Mouse (Mus musculus) liver, postnatal 0 days (tissue): ENCODE results near the gene Hist1h2af. TPM values are rescaled to one million over a fixed set of nuclear protein-coding genes. Genes with fewer than 3 reads are reported as not detected.

Experiments used
- ATAC-seq: fragments of 200-750 bp; cut with Nextera tagmentation; 2 replicates; pipeline ENCODE4 v1.8.0; 2017; ENCODE audit warnings: mild to moderate bottlenecking, moderate library complexity
- DNase-seq: peaks from one replicate; pipeline ENCODE4 v3.0.0-alpha.2; 2016
- H3K27ac ChIP-seq: fragments of 300-500 bp; sonication (generic); 2 replicates; pipeline ENCODE4 v1.5.1; 2014; ENCODE audit warnings: antibody characterized with exemption, moderate library complexity, mild to moderate bottlenecking, low read depth
- H3K27me3 ChIP-seq: fragments of 300-500 bp; sonication (generic); 2 replicates; pipeline ENCODE4 v1.6.1; 2014; ENCODE audit warnings: low read length, control low read depth, mixed read lengths; ENCODE audit not compliant: insufficient read depth
- H3K36me3 ChIP-seq: fragments of 300-500 bp; sonication (generic); replicated peaks from 2 replicates; pipeline ENCODE4 v1.6.1; 2014; ENCODE audit warnings: mild to moderate bottlenecking, control low read depth, low read length, moderate library complexity, mixed read lengths; ENCODE audit not compliant: insufficient read depth
- H3K4me1 ChIP-seq: fragments of 300-500 bp; sonication (generic); 2 replicates; pipeline ENCODE4 v1.6.1; 2014; ENCODE audit warnings: antibody characterized with exemption, mild to moderate bottlenecking, control low read depth; ENCODE audit not compliant: insufficient read depth
- H3K4me2 ChIP-seq: fragments of 300-500 bp; sonication (generic); 2 replicates; pipeline ENCODE4 v1.6.1; 2014; ENCODE audit warnings: low read depth, mild to moderate bottlenecking, low read length, moderate library complexity, mixed read lengths
- H3K4me3 ChIP-seq: fragments of 300-500 bp; sonication (generic); 2 replicates; pipeline ENCODE4 v1.5.1; 2014; ENCODE audit warnings: low read depth, low read length
- H3K9ac ChIP-seq: fragments of 300-500 bp; sonication (generic); replicated peaks from 2 replicates; pipeline ENCODE4 v1.6.1; 2014; ENCODE audit warnings: mild to moderate bottlenecking, moderate library complexity
- H3K9me3 ChIP-seq: fragments of 300-500 bp; sonication (generic); 2 replicates; pipeline ENCODE4 v1.6.1; 2016; ENCODE audit warnings: mild to moderate bottlenecking, control low read depth, low read length, mixed read lengths
- CTCF ChIP-seq: sonication (generic); IDR thresholded peaks from 2 replicates; pipeline ENCODE4 v1.5.1; 2016; ENCODE audit warnings: antibody characterized with exemption, low read depth
- EP300 ChIP-seq: IDR thresholded peaks from 2 replicates; pipeline ENCODE4 v1.6.1; 2016; ENCODE audit warnings: antibody characterized with exemption, low read depth, mild to moderate bottlenecking
- WGBS: fragments of 180-500 bp; shearing (Covaris S2); extraction: QIAGEN DNeasy Blood & Tissue Kit; methylation state at CpG from one replicate; pipeline ENCODE4 v1.1.7; 2014; ENCODE audit not compliant: insufficient replicate concordance; 5-methylcytosine and 5-hydroxymethylcytosine counted together
- polyA plus RNA-seq: library from polyadenylated mRNA; unstranded; fragments of >200 nt; fragmentation: Nextera tagmentation; extraction: Ambion mirVana; gene quantifications from 2 replicates; pipeline ENCODE4 v1.2.1, GENCODE M21; 2015

Gene Hist1h2af
- polyA plus RNA-seq, 1 experiment from 2014 or later: 9.8 TPM

DNA sequence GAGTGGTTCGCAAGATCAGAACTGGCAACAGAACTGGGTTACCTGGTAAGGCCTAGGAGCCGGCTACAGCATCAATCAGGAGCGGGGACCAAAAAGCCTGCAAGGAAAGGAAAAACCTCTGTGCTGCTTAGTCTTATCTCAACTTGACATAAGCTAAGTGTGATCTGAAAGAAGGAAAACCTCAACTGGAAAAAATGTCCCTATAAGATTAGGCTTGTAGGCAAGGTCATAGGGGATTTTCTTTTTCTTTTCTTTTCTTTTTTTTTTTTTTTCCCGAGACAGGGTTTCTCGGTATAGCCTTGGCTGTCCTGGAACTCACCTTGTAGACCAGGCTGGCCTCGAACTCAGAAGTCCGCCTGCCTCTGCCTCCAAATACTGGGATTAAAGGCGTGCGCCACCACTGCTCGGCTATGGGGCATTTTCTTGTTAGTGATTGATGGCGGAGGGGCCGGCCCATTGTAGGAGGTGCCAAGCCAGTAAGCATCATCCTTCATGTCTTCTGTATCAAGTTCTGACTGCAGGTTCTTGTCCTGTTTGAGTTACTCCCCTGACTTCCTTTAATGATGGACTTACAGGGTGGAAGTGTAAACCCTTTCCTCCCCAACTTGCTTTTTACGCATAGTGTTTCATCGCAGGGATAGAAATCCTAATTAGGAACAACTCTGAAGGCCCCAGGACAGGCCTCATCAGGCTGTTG lies 26.7 kb upstream of the Hist1h2af start:
- Histone ChIP-seq H3K4me2 (peak overlapping the region; percentile 76), H3K9me3 (no peaks in the 10 kb centered on the region), H3K27ac (no peak overlapping the region), H3K9ac (no peak overlapping the region), H3K27me3 (no peaks in the 10 kb centered on the region), H3K4me3 (no peak overlapping the region), H3K36me3 (no peaks in the 10 kb centered on the region), H3K4me1 (peaks cover 17% of the 10 kb centered on the region)
- WGBS: 22% methylated on average over 14 of the region's 14 CpGs
- TF ChIP-seq EP300 (no peak), CTCF (no peak)
- ATAC-seq: peak; percentile 22; the same call in 1 of the 2 replicates
- DNase-seq: peak; percentile 34

DNA sequence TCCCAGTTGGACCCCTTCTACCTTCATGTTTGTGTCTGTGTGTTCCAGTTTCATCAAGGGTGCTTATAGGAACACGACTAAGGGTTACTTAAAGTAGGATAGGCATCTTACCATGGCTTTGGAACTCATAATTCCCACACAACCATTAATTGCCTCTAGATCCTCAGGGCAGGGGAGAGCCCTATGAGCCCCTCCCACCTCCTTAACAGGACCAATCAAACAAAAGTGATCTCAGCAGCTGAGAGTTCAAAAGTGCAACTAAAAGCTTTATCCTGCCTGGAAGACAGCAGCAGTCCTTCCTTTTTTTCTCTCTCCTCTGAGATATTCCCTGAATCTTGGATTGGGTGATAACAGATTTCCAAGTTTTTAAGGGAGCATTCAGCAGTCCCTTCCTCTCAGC lies 23.6 kb upstream of the Hist1h2af start:
- Histone ChIP-seq H3K4me2 (no peak overlapping the region), H3K9me3 (no peaks in the 10 kb centered on the region), H3K4me1 (peaks cover 15% of the 10 kb centered on the region), H3K27me3 (no peaks in the 10 kb centered on the region), H3K36me3 (no peaks in the 10 kb centered on the region), H3K4me3 (no peak overlapping the region), H3K9ac (no peak overlapping the region), H3K27ac (no peak overlapping the region)
- no peak for DNase-seq
- no peak for ATAC-seq
- WGBS: 43% methylated on average over 1 of the region's 1 CpGs
- TF ChIP-seq CTCF (no peak), EP300 (no peak)

DNA sequence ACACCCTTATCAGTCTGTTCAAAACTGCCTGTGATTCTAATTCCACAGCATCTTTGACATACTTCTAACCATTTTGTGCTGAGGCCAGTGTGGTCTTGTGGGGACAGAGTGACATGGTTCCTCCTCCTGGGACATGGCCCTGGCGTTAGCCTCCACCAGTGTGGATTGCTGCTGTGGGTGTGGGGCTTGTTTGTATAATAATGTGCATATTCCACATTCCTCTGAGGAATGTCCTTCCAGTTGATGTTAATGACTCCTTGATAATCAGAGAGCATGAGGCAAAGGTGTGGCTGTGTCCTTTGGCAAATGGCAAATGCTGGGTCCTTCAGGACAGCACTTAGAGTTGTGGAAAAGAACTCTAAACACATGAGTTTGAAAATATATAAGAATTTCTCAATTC lies 20.2 kb upstream of the Hist1h2af start:
- Histone ChIP-seq H3K4me1 (0 out of 2 replicates have a peak, but pooled peaks cover 3% of the 10 kb centered on the region), H3K27me3 (no peaks in the 10 kb centered on the region), H3K4me2 (no peak overlapping the region), H3K9me3 (no peaks in the 10 kb centered on the region), H3K36me3 (no peaks in the 10 kb centered on the region), H3K4me3 (no peak overlapping the region), H3K9ac (no peak overlapping the region), H3K27ac (no peak overlapping the region)
- 84% methylated on average over 1 of the region's 1 CpGs for WGBS
- DNase-seq (no peak), ATAC-seq (no peak)
- TF ChIP-seq EP300: no peak

DNA sequence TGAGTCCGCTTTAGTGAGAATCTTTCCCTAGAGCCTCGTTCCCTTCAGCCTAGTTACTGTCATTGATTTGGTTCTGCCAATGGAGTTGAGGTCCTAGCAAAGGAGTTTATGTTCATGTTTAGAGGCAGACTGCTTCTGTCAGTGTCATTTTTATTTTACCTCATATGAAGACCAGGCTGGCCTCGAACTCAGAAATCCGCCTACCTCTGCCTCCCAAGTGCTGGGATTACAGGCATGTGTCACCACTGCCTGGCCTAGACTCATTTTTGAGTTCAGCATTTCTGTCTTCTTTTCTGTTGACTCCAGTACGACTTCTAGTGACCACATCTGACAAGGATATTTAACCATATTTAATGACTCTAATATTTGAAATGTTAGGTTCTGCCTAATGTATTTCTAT lies 18.4 kb upstream of the Hist1h2af start:
- Histone ChIP-seq H3K9ac (no peak overlapping the region), H3K27me3 (no peaks in the 10 kb centered on the region), H3K36me3 (no peaks in the 10 kb centered on the region), H3K27ac (no peak overlapping the region), H3K4me1 (0 out of 2 replicates have a peak, but pooled peaks cover 6% of the 10 kb centered on the region), H3K4me3 (no peak overlapping the region), H3K9me3 (no peaks in the 10 kb centered on the region), H3K4me2 (no peak overlapping the region)
- TF ChIP-seq CTCF: no peak
- no peak for TF ChIP-seq EP300
- DNase-seq (no peak), ATAC-seq (no peak)
- WGBS: 72% methylated on average over 5 of the region's 5 CpGs

DNA sequence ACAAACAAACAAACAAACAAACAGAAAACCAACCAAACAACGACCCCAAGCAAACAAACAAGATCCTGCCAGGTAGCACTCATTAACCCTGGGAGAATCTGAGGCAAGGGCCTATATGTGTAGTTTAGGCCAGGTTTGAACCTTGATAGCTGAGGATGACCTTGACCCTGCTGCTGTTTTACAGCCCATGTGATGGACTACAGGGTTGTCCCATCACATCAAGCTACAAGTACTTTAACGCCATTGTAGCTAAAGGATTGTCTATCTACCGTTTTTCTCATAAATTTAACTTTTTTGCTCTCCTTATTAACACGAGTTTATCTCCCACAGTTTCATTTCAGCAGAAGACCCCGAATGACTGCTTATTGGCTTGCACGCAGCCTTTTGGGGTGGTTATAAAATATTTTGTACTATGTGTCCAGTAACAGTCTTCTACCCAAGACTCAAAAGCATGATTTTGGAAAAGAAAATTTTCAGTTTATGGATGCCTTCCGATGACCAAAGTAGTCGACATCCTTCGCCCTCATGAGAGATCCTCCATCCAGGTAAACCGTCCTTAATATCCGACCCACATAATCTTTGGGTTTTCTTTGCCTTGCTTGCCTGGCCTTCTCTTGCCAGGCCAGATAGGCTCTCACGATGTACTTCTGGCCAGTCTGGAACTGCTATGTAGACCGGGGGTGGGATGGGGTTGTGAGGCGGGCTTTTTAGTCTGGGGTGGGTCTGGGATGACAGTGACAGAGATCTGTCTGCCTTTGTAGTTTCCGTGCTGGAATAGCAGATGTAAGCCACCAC lies 17.7 kb upstream of the Hist1h2af start:
- no peak for TF ChIP-seq CTCF
- TF ChIP-seq EP300: no peak

DNA sequence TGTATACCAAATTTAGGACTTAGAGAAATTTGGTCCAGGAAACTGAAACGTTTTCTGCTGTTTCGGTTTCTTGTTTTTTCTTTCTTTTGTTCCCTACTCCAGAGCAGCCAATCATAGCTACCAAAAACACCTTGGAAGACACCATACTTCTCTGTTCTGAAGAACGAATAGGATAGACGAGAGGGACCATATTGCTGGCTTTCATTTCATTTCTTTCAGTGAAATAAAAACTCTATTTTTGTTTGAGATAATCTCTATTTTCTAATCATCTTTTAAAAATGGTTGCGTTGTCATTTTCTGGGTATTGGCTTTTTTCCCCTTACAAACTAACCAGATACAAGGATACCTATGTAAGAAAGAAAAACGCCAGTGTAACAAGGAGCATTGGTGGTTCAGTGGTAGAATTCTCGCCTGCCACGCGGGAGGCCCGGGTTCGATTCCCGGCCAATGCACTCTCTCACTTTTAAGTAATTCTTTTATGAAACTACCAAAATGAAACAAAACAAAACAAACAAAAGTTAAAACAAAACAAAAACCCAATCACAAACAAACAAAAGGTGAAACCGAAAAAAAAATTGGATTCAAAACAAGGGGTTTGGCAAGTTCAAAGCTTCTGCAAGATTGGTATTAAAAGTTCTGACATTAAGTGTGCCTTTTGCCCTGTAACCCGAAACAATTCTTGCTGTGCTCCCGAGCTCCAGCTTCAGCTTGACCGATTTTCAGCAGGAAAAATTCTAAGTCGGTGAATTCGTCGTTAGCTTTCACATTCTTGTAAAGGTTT lies 16.7 kb upstream of the Hist1h2af start:
- under 1% methylated on average over 19 of the region's 19 CpGs for WGBS
- H3K36me3 ChIP-seq: no peaks in the 10 kb centered on the region
- H3K9ac ChIP-seq: peak overlapping the region; percentile 48
- H3K9me3 ChIP-seq: no peaks in the 10 kb centered on the region
- no peak for TF ChIP-seq CTCF
- TF ChIP-seq EP300: peak; percentile 5; the same call in 1 of the 2 replicates
- peak; percentile 60 for ATAC-seq
- no peaks in the 10 kb centered on the region for H3K27me3 ChIP-seq
- peak; percentile 82 for DNase-seq
- H3K4me3 ChIP-seq: peak overlapping the region; percentile 52
- 0 out of 2 replicates have a peak, but pooled peaks cover 6% of the 10 kb centered on the region for H3K4me1 ChIP-seq
- peak overlapping the region; percentile 73 for H3K4me2 ChIP-seq
- H3K27ac ChIP-seq: peak overlapping the region; percentile 65

More for the DNA sequence above, 17.7 kb upstream of the Hist1h2af start:
- Histone ChIP-seq H3K9ac (no peak overlapping the region), H3K36me3 (no peaks in the 10 kb centered on the region), H3K4me1 (0 out of 2 replicates have a peak, but pooled peaks cover 6% of the 10 kb centered on the region), H3K4me2 (peak overlapping the region; percentile 73), H3K27me3 (no peaks in the 10 kb centered on the region), H3K27ac (no peak overlapping the region), H3K9me3 (no peaks in the 10 kb centered on the region), H3K4me3 (no peak overlapping the region)
- no peak for ATAC-seq
- WGBS: 57% methylated on average over 15 of the region's 15 CpGs
- no peak for DNase-seq
